Mouse (Mus musculus): ENCODE results near the gene Dpm3. TPM values are rescaled to one million over a fixed set of nuclear protein-coding genes. Genes with fewer than 3 reads are reported as not detected.
A peak's percentile ranks its signal among the peaks of the same experiment; 100 is the strongest.

The Dpm3 gene
- total RNA-seq, 4 experiments from 2014 or later, result 15.9 to 28.8 (median 19.6) TPM

DNA sequence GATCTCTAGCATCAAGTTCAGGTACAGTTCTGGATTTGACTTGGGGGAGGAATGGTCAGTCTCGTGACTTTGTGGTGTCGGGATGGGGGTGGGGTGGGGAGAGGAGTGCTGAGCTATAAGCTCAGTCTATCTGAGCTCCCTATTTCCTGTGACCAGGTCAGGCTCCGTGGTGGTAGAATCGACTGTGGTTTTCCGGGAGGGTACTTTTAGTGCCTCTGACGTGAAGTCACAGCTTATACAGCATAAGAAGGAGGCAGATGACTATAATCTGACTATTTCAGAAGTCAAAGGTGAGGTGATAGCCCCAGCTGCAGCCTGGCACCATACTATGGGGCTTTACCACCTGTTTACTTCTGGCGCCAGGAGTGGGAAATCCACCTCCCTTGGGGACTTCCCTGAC lies 27.8 kb upstream of the Dpm3 start:
- no peak for DNase-seq (ENCODE audit: low spot score in 2 of 2)

GRCm38 (mm10) chr3:89231772-89232275 lies 27.3 kb upstream of the Dpm3 start:
- no peak for DNase-seq (ENCODE audit: low spot score in 2 of 2)

GRCm38 (mm10) chr3:89232614-89233013 lies 26.5 kb upstream of the Dpm3 start:
- no peak for DNase-seq (ENCODE audit: low spot score in 2 of 2)

DNA sequence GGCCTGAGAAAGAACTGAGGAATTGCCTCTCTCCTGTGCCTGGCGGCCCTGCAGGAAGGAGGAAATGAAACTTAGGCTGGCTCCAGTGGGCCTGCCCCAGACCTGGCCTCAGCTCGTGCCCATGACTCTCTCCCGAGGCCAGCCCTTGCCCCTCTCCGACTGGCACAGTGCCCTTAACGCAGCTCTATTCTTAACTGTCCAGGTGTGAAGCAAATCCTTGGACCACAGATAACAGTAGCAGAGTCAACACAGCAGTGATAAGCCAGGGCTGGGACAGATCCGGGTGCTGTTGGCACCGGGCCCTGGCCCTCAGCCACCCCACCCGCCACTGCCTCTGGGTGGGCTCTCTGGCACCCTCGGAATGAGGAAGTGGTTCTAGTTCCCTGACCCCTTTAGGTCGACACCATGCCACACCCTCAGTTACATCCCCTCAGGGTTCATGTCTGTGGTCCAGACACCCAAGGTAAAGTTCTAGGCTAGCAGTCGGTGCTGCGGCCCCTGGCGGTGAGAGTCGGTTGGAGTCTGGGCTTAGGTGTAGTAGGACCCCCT lies 25.5 kb upstream of the Dpm3 start:
- DNase-seq (ENCODE audit: low spot score in 2 of 2), result no peak

- no peak for DNase-seq (ENCODE audit: low spot score in 2 of 2)
Observed at GRCm38 (mm10) chr3:89236516-89236915, 22.6 kb upstream of the Dpm3 start.

- no peak for DNase-seq (ENCODE audit: low spot score in 2 of 2)
Observed at GRCm38 (mm10) chr3:89237682-89238081, 21.5 kb upstream of the Dpm3 start.

DNA sequence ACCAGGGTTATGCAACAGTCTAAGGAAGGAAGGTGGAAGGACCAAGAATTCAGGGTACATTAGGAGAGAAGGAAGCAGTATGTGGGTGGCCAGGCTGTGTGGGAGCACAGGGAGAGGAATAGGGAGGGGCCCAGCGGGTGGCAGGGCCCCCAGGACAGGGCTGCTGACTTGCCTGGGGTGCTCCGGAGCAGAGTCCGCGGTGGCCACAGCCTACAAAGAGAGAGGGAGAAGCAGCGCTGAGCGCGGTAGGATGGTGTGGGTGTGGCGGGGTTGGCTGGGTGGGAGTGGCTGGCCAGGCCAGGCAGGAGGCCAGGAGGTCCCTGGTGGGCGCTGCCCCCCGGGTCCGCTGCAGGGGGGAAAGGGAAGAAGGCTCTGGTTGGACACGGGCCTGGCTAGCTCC lies 20.7 kb upstream of the Dpm3 start:
- DNase-seq (ENCODE audit: low spot score in 2 of 2), result no peak

DNA sequence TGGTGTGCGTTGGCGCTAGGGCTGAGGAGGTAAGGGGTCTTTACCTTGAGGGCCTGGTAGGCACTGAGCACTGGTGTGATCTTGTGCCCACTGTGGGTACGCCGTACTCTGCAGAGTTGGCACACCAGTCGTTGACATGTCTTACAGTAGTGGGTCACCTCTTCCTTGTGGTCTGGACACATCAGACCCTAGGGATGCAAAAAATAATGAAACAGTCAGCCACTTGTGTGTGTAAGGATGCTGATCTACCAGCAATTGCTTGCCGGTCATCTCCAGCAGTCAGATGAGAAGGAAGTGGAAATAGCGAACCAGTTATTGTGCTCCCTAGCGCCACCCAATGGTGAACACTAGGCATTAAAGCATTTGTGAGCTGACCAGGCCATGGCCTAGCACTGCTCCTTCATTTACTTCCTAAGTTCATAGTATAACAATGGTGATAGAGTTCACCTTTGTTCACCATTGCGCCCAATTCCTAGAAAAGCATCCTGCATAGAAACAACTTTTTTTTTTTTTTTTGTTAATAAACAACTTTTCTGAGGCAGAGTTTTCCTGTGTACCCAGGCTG lies 16.7 kb upstream of the Dpm3 start:
- DNase-seq (ENCODE audit: low spot score in 2 of 2), result no peak

GRCm38 (mm10) chr3:89243609-89244008 lies 15.5 kb upstream of the Dpm3 start:
- DNase-seq (ENCODE audit: low spot score in 2 of 2), result no peak

- no peak for DNase-seq (ENCODE audit: low spot score in 2 of 2)
Observed at GRCm38 (mm10) chr3:89244158-89244981, 14.8 kb upstream of the Dpm3 start.

GRCm38 (mm10) chr3:89244982-89245687 lies 14.0 kb upstream of the Dpm3 start:
- no peak for DNase-seq (ENCODE audit: low spot score in 2 of 2)

DNA sequence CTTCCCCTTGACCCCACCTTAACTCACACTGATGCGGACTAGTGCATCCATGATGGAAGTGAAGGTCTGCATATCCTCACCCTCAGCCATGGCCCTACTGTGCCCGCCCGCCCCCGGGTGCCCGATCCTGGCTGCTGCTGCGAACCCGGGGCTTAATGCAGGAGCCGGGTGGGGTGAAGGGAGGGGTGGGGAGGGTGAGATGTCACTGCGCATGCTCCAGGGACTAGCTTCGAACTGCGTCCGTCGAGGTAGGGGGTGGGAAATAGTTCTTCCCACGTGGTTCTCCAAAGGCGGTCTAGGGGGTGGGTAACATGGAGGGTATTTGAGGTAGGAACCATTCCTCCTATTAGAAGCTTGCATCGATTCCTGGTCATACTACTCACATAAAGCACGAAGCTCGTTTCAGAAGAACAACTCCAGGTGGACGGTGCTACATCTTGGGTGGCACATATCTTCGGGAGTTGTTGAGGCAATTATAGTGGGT lies 13.4 kb upstream of the Dpm3 start, which contains the start of gene Krtcap2:
Gene Krtcap2 (plus strand): TSS at position 279 of the 484 bp plus-strand sequence.
- DNase-seq (ENCODE audit: low spot score in 2 of 2), result no peak

- peak; percentile 73 to 82 for DNase-seq (ENCODE audit: low spot score in 2 of 2)
Observed at GRCm38 (mm10) chr3:89246261-89247100, 12.7 kb upstream of the Dpm3 start, which contains the start of gene Trim46. Trim46 (minus strand) TSS chr3:89246309.

DNA sequence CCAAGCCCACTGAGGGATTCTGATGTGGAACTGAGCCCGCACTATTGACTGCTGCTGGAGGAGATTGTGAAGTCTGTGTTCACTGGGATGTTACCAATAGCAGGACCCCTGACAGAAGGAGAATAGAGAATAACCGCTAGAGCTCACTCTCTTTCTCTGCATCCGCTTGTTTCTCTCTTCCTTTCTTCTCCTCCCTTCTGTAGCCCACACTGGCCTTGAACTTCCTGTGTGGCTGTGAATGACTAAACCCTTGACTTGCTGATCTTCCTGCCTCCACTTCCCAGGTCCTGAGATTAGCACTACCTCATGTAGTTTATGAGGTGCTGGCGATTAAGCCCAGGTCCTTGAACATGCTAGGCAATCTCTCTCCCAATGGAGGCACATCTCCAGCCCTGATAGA lies 11.7 kb upstream of the Dpm3 start:
- DNase-seq (ENCODE audit: low spot score in 2 of 2), result no peak

DNA sequence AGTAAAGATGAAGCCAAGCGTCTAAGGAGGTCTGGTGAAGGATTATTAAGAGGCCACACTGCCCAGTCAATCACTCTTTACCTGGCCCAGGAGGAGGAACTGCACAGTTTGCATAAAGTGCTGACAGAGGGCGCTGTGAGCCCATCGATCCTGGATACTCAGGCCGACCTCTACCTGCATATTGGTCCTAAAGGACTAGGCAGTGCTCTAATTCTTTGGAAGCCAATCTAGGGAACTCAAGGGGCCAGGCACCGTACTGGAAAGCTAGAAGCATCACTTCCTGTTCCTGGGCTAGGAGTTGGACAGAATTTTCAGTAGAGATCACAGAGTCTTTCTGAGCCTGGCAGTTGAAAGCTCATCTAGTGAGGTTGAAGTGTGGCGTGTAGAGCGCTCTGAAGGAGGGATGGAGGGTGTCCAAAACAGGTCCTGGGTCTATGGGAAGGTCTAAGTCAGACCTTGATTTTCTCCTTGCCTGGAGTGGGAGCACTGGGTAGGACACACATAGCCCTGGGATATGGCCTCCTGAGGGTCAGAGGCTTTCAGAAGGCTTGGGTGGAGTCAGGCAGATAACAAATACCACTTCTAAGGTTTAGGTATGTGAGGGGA lies 8.6 kb upstream of the Dpm3 start:
- no peak for DNase-seq (ENCODE audit: low spot score in 2 of 2)

DNA sequence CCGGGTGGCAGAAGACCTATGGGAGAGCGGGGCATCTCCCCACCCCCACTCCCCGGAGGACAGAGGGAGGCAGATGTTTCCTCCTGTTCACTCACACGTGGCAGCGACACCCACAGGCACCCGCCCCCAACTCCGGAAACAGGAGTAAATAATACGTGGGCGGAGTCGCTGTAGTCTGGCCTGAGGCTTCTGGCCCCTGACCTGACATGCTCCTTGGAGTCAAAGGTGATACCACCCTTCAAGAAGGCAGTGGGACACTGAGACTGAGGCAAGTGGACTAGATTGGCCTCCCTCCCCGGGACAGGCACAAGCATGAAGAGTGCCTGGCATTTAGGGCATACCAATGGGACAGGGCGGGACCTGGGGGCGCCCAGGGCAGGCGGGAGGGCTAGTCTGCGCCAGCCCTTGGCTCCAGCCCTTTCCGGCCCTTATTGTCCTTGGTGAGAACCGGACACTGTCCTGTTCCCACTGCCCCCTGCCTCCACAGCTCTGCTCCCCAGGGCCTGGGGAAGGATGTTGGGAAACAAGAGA lies 7.7 kb upstream of the Dpm3 start:
- DNase-seq (ENCODE audit: low spot score in 2 of 2), result no peak

GRCm38 (mm10) chr3:89254994-89255393 lies 4.2 kb upstream of the Dpm3 start:
- no peak for DNase-seq (ENCODE audit: low spot score in 2 of 2)

GRCm38 (mm10) chr3:89256177-89256576 lies 3.0 kb upstream of the Dpm3 start:
- no peak for DNase-seq (ENCODE audit: low spot score in 2 of 2)

GRCm38 (mm10) chr3:89260211-89260610 lies 1.1 kb downstream of the Dpm3 start:
- DNase-seq (ENCODE audit: low spot score in 2 of 2), result no peak

DNA sequence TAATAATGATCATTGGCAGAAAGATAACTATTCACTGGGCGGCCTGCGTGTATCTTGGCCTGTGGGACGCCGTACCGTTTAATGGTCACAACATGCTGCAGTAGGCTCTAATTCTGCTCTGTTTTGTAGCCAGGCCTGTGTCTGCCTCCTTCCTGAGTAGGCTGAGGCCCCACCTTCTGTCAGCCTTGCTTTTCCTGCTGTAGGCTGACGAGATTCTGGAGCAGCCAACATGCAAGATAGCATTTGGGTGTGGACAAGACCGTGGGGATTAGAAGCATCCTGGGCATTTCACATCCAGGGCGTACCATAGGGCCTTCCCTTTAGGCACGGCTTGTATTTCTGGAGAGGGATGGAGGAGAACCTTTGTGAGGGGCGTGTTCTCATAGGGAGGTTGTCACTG lies 3.3 kb downstream of the Dpm3 start:
- DNase-seq (ENCODE audit: low spot score in 2 of 2), result no peak
